24 mouse cellular contexts compared by ENCODE assay signal in genomic region chr8:98518459-98518858, GRCm38 (mm10).
DNase-seq lines count a peak whose midpoint lies in the region; ATAC-seq lines count a peak whose summit lies in the region.
"Had no signal": no experiment of that assay in that cellular context is flagged by ENCODE, and none has a peak within 500 bp of the region (broad histone marks: within the 10 kb centered on the region; RNA-seq: fewer than 3 reads in every experiment).

No protein-coding gene starts in this region.

- no peak overlapping the region for H3K27ac ChIP-seq in midbrain, embryonic 14.5 days (replicated peaks; ENCODE audit: low read depth, low read length)
- no peak overlapping the region for H3K27ac ChIP-seq in midbrain, embryonic 13.5 days
- H3K27ac ChIP-seq: embryonic facial prominence, embryonic 12.5 days; embryonic facial prominence, embryonic 15.5 days; forebrain, embryonic 12.5 days; forebrain, embryonic 15.5 days; heart, adult 2 months; heart, embryonic 10.5 days; hindbrain, embryonic 12.5 days; hindbrain, embryonic 15.5 days had no signal

- no peak overlapping the region for H3K4me3 ChIP-seq in midbrain, embryonic 14.5 days (replicated peaks; ENCODE audit: low read depth, low read length)
- no peak overlapping the region for H3K4me3 ChIP-seq in midbrain, embryonic 13.5 days (replicated peaks)
- H3K4me3 ChIP-seq: embryonic facial prominence, embryonic 12.5 days; embryonic facial prominence, embryonic 15.5 days; forebrain, embryonic 12.5 days; forebrain, embryonic 15.5 days; heart, adult 2 months; heart, embryonic 10.5 days; hindbrain, embryonic 12.5 days; hindbrain, embryonic 15.5 days had no signal

- H3K27me3 ChIP-seq in midbrain, embryonic 14.5 days (ENCODE audit: control insufficient read depth, insufficient read depth, low read length) = no peaks in the 10 kb centered on the region
- no peaks in the 10 kb centered on the region for H3K27me3 ChIP-seq in midbrain, embryonic 13.5 days
- H3K27me3 ChIP-seq: embryonic facial prominence, embryonic 12.5 days; embryonic facial prominence, embryonic 15.5 days; forebrain, embryonic 12.5 days; forebrain, embryonic 15.5 days; hindbrain, embryonic 12.5 days; hindbrain, embryonic 15.5 days had no signal

- H3K36me3 ChIP-seq in midbrain, embryonic 14.5 days (ENCODE audit: control insufficient read depth, insufficient read depth, low read length) = no peaks in the 10 kb centered on the region
- no peaks in the 10 kb centered on the region for H3K36me3 ChIP-seq in midbrain, embryonic 13.5 days
- H3K36me3 ChIP-seq: embryonic facial prominence, embryonic 12.5 days; embryonic facial prominence, embryonic 15.5 days; forebrain, embryonic 12.5 days; forebrain, embryonic 15.5 days; heart, embryonic 10.5 days; hindbrain, embryonic 12.5 days; hindbrain, embryonic 15.5 days had no signal

- WGBS in midbrain, embryonic 14.5 days = 19% methylated on average over 4 of the region's 4 CpGs
- whole genome bisulfite sequencing in midbrain, embryonic 13.5 days = 28% methylated on average over 4 of the region's 4 CpGs

- H3K4me1 ChIP-seq in midbrain, embryonic 14.5 days (ENCODE audit: control insufficient read depth, insufficient read depth, low read length) = no peaks in the 10 kb centered on the region
- H3K4me1 ChIP-seq in midbrain, embryonic 13.5 days (replicated peaks) = no peaks in the 10 kb centered on the region
- H3K4me1 ChIP-seq: embryonic facial prominence, embryonic 12.5 days; embryonic facial prominence, embryonic 15.5 days; forebrain, embryonic 12.5 days; forebrain, embryonic 15.5 days; heart, embryonic 10.5 days; hindbrain, embryonic 12.5 days; hindbrain, embryonic 15.5 days had no signal

- no peak overlapping the region for H3K9ac ChIP-seq in midbrain, embryonic 14.5 days (replicated peaks; ENCODE audit: low read length)
- no peak overlapping the region for H3K9ac ChIP-seq in midbrain, embryonic 13.5 days (replicated peaks)
- H3K9ac ChIP-seq: embryonic facial prominence, embryonic 12.5 days; embryonic facial prominence, embryonic 15.5 days; forebrain, embryonic 12.5 days; forebrain, embryonic 15.5 days; hindbrain, embryonic 12.5 days; hindbrain, embryonic 15.5 days had no signal

- H3K4me2 ChIP-seq in midbrain, embryonic 14.5 days (ENCODE audit: low read length) = no peak overlapping the region
- no peak overlapping the region for H3K4me2 ChIP-seq in midbrain, embryonic 13.5 days (replicated peaks)
- H3K4me2 ChIP-seq: embryonic facial prominence, embryonic 12.5 days; embryonic facial prominence, embryonic 15.5 days; forebrain, embryonic 12.5 days; forebrain, embryonic 15.5 days; hindbrain, embryonic 12.5 days; hindbrain, embryonic 15.5 days had no signal

- H3K9me3 ChIP-seq in midbrain, embryonic 14.5 days (ENCODE audit: control insufficient read depth, low read length) = no peaks in the 10 kb centered on the region
- no peaks in the 10 kb centered on the region for H3K9me3 ChIP-seq in midbrain, embryonic 13.5 days
- H3K9me3 ChIP-seq: embryonic facial prominence, embryonic 12.5 days; embryonic facial prominence, embryonic 15.5 days; forebrain, embryonic 12.5 days; forebrain, embryonic 15.5 days; heart, embryonic 10.5 days; hindbrain, embryonic 12.5 days; hindbrain, embryonic 15.5 days had no signal

- ATAC-seq in cerebellum, adult (ENCODE audit: insufficient number of reproducible peaks, low FRiP score, low TSS enrichment) = no peak
- no peak for ATAC-seq in midbrain, embryonic 14.5 days (ENCODE audit: low FRiP score, low TSS enrichment)
- ATAC-seq in midbrain, embryonic 13.5 days = no peak
- ATAC-seq: activated CD4-positive, CD25-positive, alpha-beta regulatory T cell, adult 4 months; forebrain, embryonic 15.5 days; intestine, postnatal 0 days had no signal

- DNase-seq in cerebellum, postnatal 10 days = peak; percentile 27 to 53
- peak; percentile 2 for DNase-seq in embryo, embryonic 11 days
- no peak for DNase-seq in embryo, embryonic 9.5 days (ENCODE audit: extremely low spot score)
- peak; percentile 35 for DNase-seq in midbrain, embryonic 14.5 days
- peak; percentile 6 for DNase-seq in retina, embryonic 14.5 days (ENCODE audit: low spot score)
- no peak for DNase-seq in lung, postnatal 4 days
- DNase-seq: adrenal gland, adult 8-10 months; adrenal gland, postnatal 25 days; cerebellum, adult 11-12 months; cerebellum, adult 8-10 months; gastrocnemius, postnatal 36 days; heart, adult 2 months; kidney, adult 2 months had no signal

Comparison
In these comparisons a context has a peak if more than half of its experiments do, and no peak if none do; other contexts are left out.
1. DNase-seq: peak in cerebellum, postnatal 10 days (2 of 2), embryo, embryonic 11 days (single experiment), midbrain, embryonic 14.5 days (single experiment) and retina, embryonic 14.5 days (single experiment); none in embryo, embryonic 9.5 days (single experiment) and lung, postnatal 4 days (0 of 2).